Mouse (Mus musculus): ENCODE results near the gene Dlg2.

Gene Dlg2

GRCm38 (mm10) chr7:91284167-91284566, 807.7 kb downstream of the Dlg2 start:
- DNase-seq, result peak; percentile 90 to 93

DNA sequence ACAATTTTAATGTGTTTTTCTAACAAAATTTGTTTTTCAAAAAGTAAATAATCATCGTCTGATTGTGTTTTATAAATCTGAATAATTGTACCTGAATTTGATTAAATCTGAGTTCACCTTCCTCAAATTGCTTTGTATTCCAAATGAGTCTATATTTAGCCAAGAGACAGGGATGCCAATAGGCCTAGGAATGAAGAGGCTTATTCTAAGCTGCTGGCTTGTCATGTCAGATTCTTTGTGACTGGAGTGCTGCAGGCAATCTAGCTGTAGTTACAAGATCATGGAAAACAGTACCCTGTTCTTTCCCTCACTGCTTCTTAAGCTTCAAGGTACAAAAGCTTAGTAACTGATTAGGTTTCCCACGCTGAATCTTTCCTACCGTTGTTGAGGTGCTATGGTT, 811.9 kb downstream of the Dlg2 start:
- peak in 1 of 2 experiments; percentile 3 for DNase-seq

DNA sequence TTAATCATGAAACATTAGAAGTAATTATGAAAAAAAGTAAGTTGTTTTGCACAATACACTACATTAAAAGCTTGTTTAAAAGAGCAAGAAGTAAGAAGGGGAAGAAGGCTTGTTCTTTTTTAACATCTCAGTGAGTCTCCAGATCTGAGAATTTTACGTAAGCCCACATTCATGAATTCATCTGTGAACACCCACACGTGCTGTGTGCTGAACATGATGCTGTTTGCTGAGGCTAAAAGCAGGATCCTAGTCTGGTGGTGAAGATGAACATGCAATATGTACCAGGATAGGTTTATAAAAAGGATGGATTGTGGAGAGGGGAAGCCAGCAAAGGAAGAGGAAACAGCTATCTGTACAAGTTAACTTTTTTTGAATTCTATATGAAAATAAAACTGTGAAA, 819.7 kb downstream of the Dlg2 start:
- DNase-seq, result no peak

DNA sequence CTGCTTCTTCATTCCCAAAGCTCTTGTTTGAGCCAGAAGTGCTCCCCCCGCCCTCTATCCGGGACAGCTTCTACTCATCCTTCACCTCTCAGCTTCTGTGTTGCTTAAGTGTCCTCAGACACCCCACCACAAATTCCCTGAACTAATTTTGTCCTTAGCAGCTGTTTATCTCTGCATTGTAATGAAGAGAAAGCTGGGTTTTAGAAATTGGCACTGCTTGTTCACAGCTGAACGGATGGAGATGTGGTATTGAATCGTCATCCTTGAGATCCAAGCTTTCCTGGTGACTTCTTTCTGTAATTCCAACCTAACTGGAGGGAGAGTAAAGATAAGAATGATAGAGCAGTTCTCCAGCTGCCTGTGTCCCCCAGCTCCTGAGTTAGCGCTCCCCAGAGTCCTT, 834.7 kb downstream of the Dlg2 start:
- DNase-seq, result no peak

DNA sequence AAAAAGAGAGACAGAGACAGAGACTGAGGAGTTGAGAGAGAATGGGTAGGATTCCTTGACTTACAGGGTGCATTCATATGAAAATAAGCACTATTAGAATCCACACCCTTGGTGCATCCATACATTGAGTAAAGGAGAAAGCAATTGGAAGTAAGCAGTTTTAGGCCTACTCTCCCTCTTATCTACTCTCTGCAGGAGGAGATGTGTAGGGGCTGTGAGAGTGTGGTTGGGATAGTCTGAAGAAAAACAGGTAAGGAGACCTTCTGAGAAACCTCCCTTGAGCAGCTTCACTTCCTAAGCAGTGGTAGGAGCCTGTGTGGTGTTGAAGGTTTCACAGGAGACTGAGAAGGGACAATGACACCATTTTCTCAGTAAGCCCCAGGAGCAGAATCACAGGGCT, 868.6 kb downstream of the Dlg2 start:
- no peak for DNase-seq

GRCm38 (mm10) chr7:91369821-91370321, 893.4 kb downstream of the Dlg2 start:
- DNase-seq, result no peak

DNA sequence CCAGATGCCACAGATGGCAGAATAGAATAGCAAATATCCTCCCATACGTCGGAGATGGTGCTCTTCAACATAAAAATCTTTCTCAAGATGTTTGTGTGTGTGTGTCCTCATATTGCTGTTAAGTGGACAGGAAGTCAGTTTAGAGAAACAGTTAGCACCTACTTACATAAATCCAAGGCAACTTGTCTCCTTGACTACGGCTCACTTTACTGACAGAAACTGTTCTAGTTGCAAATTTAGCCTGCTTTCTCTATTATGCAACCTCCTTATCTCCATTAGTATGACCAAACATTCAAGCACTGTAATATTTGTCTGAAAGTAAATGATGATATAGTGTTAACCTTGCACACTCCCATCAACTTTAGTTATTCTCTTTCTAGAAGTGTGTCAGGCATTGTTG, 905.8 kb downstream of the Dlg2 start:
- DNase-seq, result no peak

GRCm38 (mm10) chr7:91383873-91384272, 907.4 kb downstream of the Dlg2 start:
- DNase-seq, result no peak

- DNase-seq, result no peak
Measured at GRCm38 (mm10) chr7:91389272-91389671, 912.8 kb downstream of the Dlg2 start.

- no peak for DNase-seq
Measured at GRCm38 (mm10) chr7:91397827-91398226, 921.4 kb downstream of the Dlg2 start.

GRCm38 (mm10) chr7:91412109-91412508, 935.6 kb downstream of the Dlg2 start:
- no peak for DNase-seq

DNA sequence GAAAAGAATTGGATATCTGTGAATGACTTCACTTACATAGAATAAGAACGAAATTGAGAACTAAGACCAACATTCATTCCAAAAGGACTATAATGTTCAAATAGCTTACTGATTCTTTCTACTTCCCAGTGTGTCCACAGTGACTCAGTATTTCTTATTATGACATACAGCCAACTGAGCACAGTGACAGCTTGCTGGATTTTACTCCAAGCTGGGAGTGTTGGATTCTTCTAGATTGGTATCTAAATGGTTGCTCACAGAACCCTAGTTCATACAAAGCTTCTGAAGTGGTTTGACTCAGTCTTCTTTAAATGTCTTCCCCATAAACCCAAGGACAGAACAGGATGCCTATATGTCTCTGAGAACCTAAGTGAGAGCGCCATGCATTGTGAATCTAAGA, 937.7 kb downstream of the Dlg2 start:
- DNase-seq, result no peak

GRCm38 (mm10) chr7:91414749-91415148, 938.3 kb downstream of the Dlg2 start:
- peak in 1 of 2 experiments; percentile 2 for DNase-seq

DNA sequence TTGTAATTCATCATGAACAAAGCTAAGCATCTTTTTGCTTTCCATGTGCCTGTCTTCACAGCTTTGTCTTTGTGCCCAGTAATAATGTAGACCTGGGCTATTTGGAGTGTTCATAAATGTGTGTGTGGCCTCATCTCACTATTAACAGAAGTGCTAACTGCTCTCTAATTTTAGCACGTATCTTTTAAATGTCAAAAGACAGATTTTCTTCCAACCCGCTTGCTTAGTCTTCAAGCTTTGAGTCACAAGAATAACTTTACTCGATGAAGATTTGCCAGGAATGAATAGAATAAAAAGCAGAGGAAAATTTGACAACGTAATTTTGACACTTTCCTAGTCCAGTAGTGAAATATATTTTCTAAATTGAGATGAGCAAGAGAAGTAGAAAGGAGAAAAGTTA, 943.7 kb downstream of the Dlg2 start:
- no peak for DNase-seq

- DNase-seq, result no peak
Measured at GRCm38 (mm10) chr7:91423784-91424183, 947.3 kb downstream of the Dlg2 start.

GRCm38 (mm10) chr7:91429712-91430275, 953.3 kb downstream of the Dlg2 start:
- no peak for DNase-seq

GRCm38 (mm10) chr7:91431594-91432240, 955.2 kb downstream of the Dlg2 start:
- DNase-seq, result peak; percentile 66 to 78

DNA sequence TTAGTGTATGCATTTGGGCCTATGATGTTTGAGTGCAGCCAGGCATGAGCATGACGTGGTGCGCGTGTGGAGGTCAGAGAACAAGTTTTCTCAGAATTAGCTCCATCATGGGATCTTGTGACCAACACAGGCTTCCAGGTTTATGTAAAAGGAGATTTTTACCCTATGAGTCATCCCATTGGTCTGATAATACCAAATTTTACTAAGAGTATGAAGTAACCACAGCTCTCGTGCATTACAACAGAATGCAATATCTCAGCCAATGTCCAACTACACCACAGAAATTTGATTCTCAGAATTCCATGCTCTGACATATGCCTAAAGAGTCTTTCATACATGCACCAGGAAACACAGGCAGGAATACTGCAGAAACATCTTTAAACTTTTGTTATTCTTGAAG, 956.1 kb downstream of the Dlg2 start:
- DNase-seq, result no peak

DNA sequence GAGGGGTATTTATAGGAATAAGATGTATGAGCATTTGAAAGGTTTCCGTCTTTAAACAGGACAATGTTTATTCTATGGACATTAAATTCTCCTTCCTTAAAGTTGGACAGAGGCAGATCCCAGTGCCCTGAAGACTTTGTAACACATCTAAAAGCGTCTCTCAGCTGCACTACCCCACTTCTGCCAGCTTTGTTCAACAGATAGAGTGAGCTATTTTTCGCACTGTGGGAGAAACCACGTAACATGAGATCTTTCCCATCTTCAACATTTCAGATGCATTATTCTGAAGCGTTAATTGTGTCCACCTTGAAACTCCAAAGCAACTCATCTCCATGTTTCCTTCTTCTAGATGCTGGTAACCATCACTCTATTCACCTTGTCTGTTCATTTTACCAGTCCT, 958.3 kb downstream of the Dlg2 start:
- DNase-seq, result no peak

DNA sequence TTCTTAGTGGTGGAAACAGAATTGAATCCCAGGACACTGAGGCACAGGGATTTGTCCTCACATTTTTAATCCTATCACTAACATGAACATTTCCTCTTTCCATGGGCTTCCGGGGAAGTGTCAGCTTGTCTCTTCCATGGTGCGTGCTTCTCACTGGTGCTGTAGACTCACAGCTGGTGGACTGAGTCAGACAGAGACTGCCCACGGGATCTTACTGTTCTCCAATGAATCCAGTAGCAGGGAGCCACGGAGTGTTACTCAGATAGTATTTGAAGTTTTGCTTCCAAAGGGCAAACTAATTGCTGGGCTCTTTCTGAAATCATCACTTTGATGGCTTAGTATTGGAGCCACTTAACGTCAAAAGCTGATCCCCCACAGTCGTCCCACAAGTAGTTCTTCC, 963.9 kb downstream of the Dlg2 start:
- no peak for DNase-seq

DNA sequence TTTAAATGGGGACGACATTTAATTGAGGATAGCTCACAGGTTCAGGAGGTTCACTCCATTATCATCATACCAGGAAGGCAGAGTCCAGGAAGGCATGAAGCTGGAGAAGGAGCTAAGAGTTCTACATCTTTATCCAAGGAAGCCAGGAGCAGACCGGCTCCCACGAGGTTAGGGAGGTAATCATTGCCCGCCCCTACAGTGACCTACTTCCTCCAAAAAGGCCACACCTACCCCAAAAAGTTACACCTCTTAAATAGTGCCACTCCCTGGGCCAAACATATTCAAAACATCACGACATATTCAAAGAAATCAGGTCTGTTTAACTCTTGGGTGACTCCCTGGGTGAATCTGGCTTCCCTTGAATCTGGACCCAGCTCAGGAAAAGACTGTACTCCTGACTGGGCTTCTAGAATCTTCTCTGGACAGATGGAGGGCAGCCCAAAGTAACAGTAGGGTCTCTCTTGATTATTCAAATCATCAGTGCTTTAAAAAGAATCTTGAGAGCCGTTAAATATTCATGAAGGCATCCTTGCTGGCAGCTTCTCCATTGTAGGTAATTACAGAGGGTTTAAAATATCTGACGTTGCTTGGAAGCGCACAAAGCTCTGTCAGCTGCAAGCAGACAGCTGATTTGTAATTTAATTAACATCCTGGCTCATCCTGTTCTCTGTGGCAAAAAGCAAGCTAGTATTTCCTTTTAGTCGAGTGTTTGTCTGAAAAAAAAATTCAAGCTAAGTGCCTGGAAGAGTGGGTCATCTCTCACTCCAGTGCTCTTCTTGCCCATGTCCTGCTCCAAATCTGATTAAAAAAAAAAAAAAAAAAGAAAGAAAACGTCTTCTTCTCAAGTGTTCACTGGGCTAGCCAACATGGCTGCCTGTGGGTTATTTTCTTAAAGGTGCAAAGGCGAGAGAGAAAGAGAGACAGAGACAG, 966.2 kb downstream of the Dlg2 start:
- DNase-seq, result peak; percentile 39 to 40

DNA sequence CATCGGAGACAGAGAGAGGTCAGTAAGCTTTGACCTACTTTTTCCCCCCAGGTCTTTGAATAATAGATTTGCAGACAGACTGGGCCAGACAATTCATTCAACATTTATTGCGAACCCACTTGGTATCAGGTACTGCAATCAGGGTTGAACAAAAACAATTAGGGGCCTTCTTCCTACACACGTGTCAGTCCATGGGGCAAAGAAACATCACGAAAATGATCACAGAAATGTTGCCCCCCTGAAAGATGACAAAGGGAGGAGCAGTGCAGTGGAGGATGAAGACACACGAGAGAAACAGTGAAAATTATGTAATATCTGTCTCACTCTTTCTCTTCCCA, 966.9 kb downstream of the Dlg2 start:
- no peak for DNase-seq

- DNase-seq, result peak in 1 of 2 experiments; percentile 15
Measured at GRCm38 (mm10) chr7:91443913-91444312, 967.4 kb downstream of the Dlg2 start.

- DNase-seq, result peak in 1 of 2 experiments; percentile 13
Measured at GRCm38 (mm10) chr7:91444728-91445127, 968.3 kb downstream of the Dlg2 start.

All from cerebellum, postnatal 10 days (tissue).